Mouse (Mus musculus): ENCODE results near the gene Stk16.
"Not testable (repeated sequence)": the region's sequence is repeated elsewhere in the genome, so short reads cannot be mapped to it uniquely, and the experiment has no call there.

The Stk16 gene

GRCm38 (mm10) chr1:75213096-75213495 lies 2.5 kb downstream of the Stk16 start:
- peak; percentile 37 for DNase-seq (ENCODE audit: low spot score)

GRCm38 (mm10) chr1:75214442-75214841 lies 3.8 kb downstream of the Stk16 start:
- DNase-seq (ENCODE audit: low spot score) = no peak

GRCm38 (mm10) chr1:75214886-75215285 lies 4.2 kb downstream of the Stk16 start:
- DNase-seq (ENCODE audit: low spot score) = no peak

- DNase-seq (ENCODE audit: low spot score) = no peak
Observed at GRCm38 (mm10) chr1:75215785-75216184, 5.1 kb downstream of the Stk16 start.

GRCm38 (mm10) chr1:75216797-75217585 lies 6.4 kb downstream of the Stk16 start:
- DNase-seq (ENCODE audit: low spot score) = no peak

GRCm38 (mm10) chr1:75217893-75218226 lies 7.2 kb downstream of the Stk16 start:
- DNase-seq (ENCODE audit: low spot score) = no peak

- DNase-seq (ENCODE audit: low spot score) = peak; percentile 48
Observed at GRCm38 (mm10) chr1:75218227-75219001, 7.8 kb downstream of the Stk16 start.

GRCm38 (mm10) chr1:75219078-75219477 lies 8.4 kb downstream of the Stk16 start:
- peak; percentile 94 for DNase-seq (ENCODE audit: low spot score)

- no peak for DNase-seq (ENCODE audit: low spot score)
Observed at GRCm38 (mm10) chr1:75219531-75219930, 8.9 kb downstream of the Stk16 start, which contains the start of gene Tuba4a. TSS of gene Tuba4a (minus strand) at chr1:75219865.

GRCm38 (mm10) chr1:75221538-75221937 lies 10.9 kb downstream of the Stk16 start:
- no peak for DNase-seq (ENCODE audit: low spot score)

GRCm38 (mm10) chr1:75222926-75223325 lies 12.3 kb downstream of the Stk16 start:
- DNase-seq (ENCODE audit: low spot score) = no peak

- no peak for DNase-seq (ENCODE audit: low spot score)
Observed at GRCm38 (mm10) chr1:75223532-75223931, 12.9 kb downstream of the Stk16 start.

GRCm38 (mm10) chr1:75225473-75225872 lies 14.8 kb downstream of the Stk16 start:
- DNase-seq (ENCODE audit: low spot score) = no peak

GRCm38 (mm10) chr1:75226138-75226537 lies 15.5 kb downstream of the Stk16 start:
- DNase-seq (ENCODE audit: low spot score) = no peak

- DNase-seq (ENCODE audit: low spot score) = no peak
Observed at GRCm38 (mm10) chr1:75227653-75228052, 17.0 kb downstream of the Stk16 start.

- DNase-seq (ENCODE audit: low spot score) = no peak
Observed at GRCm38 (mm10) chr1:75229158-75229557, 18.5 kb downstream of the Stk16 start.

- DNase-seq (ENCODE audit: low spot score) = no peak
Observed at GRCm38 (mm10) chr1:75230335-75230994, 19.8 kb downstream of the Stk16 start.

GRCm38 (mm10) chr1:75231224-75231623 lies 20.6 kb downstream of the Stk16 start:
- DNase-seq (ENCODE audit: low spot score) = no peak

GRCm38 (mm10) chr1:75231664-75232152 lies 21.1 kb downstream of the Stk16 start, which contains the start of gene A630095N17Rik:
TSS of gene A630095N17Rik (minus strand) at chr1:75232102.
- DNase-seq (ENCODE audit: low spot score) = no peak

- not testable (repeated sequence) for DNase-seq (ENCODE audit: low spot score)
Observed at GRCm38 (mm10) chr1:75232489-75232888, 21.9 kb downstream of the Stk16 start.

GRCm38 (mm10) chr1:75234606-75235005 lies 24.0 kb downstream of the Stk16 start:
- DNase-seq (ENCODE audit: low spot score) = peak; percentile 80

Measured in lung, postnatal 25 days (tissue).